Mouse (Mus musculus) heart, adult 2 months (tissue): ENCODE data around the gene Unc5a. TPM values are rescaled to one million over a fixed set of nuclear protein-coding genes. Genes with fewer than 3 reads are reported as not detected.

Experiments
- DNase-seq, 2 experiments: peaks; one replicate each; pipeline ENCODE4 v3.0.0; 2021
- H3K27ac ChIP-seq: fragments of 200-600 bp; 2 replicates; pipeline ENCODE4 v1.8.1; 2022
- H3K27me3 ChIP-seq: fragments of 200-500 bp; 2 replicates; pipeline ENCODE4 v1.6.1; 2012; ENCODE audit warnings: mild to moderate bottlenecking, low read length, inconsistent platforms, mixed read lengths; ENCODE audit not compliant: control insufficient read depth, insufficient read depth
- H3K36me3 ChIP-seq: fragments of 200-500 bp; 2 replicates; pipeline ENCODE4 v1.6.1; 2012; ENCODE audit warnings: low read length, inconsistent platforms; ENCODE audit not compliant: control insufficient read depth, insufficient read depth
- H3K4me1 ChIP-seq: fragments of 200-500 bp; 2 replicates; pipeline ENCODE4 v1.6.1; 2011; ENCODE audit warnings: low read length; ENCODE audit not compliant: control insufficient read depth, insufficient read depth
- H3K4me3 ChIP-seq: fragments of 200-600 bp; 2 replicates; pipeline ENCODE4 v1.8.1; 2022
- H3K79me2 ChIP-seq: fragments of 200-500 bp; replicated peaks from 2 replicates; pipeline ENCODE4 v1.6.1; 2012; ENCODE audit warnings: mild to moderate bottlenecking, inconsistent platforms, low read length, moderate library complexity, mixed read lengths; ENCODE audit not compliant: control insufficient read depth, insufficient read depth
- H3K9ac ChIP-seq: fragments of 200-500 bp; 2 replicates; pipeline ENCODE4 v1.6.1; 2012; ENCODE audit warnings: low read depth, mild to moderate bottlenecking, control low read depth, inconsistent platforms, low read length, mixed read lengths
- CTCF ChIP-seq: fragments of 200-600 bp; IDR thresholded peaks from 2 replicates; pipeline ENCODE4 v1.8.1; 2022; ENCODE audit warnings: antibody characterized with exemption, mild to moderate bottlenecking, moderate library complexity
- EP300 ChIP-seq: fragments of 200-500 bp; IDR thresholded peaks from 2 replicates; pipeline ENCODE4 v1.6.1; 2011; ENCODE audit warnings: low read depth, low read length, control low read depth; ENCODE audit not compliant: insufficient read depth
- POLR2A ChIP-seq: fragments of 200-500 bp; IDR thresholded peaks from 2 replicates; pipeline ENCODE4 v1.6.1; 2011; ENCODE audit warnings: mild to moderate bottlenecking, low read depth, low read length, control low read depth; ENCODE audit not compliant: insufficient read depth
- WGBS: fragments of 180-500 bp; shearing (Covaris S2); methylation state at CpG from one replicate; pipeline ENCODE4 v1.1.7; 2018; 5-methylcytosine and 5-hydroxymethylcytosine counted together
- intact Hi-C: fragments of 180-260 bp; cut with DNase I; formaldehyde crosslinking; loops from one replicate; pipeline ENCODE4 v1.15.1; 2025
- polyA plus RNA-seq: library from polyadenylated mRNA; depleted of rRNA; stranded (reverse); fragments of >200 nt; gene quantifications from 2 replicates; pipeline ENCODE4 v1.2.3, GENCODE M21; 2012
- total RNA-seq, 2 experiments: library from RNA; stranded (reverse); gene quantifications; 2 replicates each; pipeline ENCODE4 v1.2.3; 2021

Gene Unc5a
- total and polyA plus RNA-seq, 3 experiments: 0.57 to 1.2 (median 0.73) TPM

GRCm38 (mm10) chr13:54997568-54997967, 48.4 kb downstream of the Unc5a start:
- H3K27me3 ChIP-seq: no peaks in the 10 kb centered on the region
- no peaks in the 10 kb centered on the region for H3K36me3 ChIP-seq
- DNase-seq: no peak
- WGBS: 91% methylated on average over 8 of the region's 8 CpGs
- no peak for TF ChIP-seq CTCF
- no peak for TF ChIP-seq EP300
- no peak for TF ChIP-seq POLR2A
- H3K79me2 ChIP-seq: no peaks in the 10 kb centered on the region
- no peak overlapping the region for H3K4me3 ChIP-seq
- no peak overlapping the region for H3K27ac ChIP-seq
- no peaks in the 10 kb centered on the region; the same call in 1 of the 2 replicates for H3K4me1 ChIP-seq
- intact Hi-C loops: no loop called here
- H3K9ac ChIP-seq: no peak overlapping the region

- no peaks in the 10 kb centered on the region for H3K4me1 ChIP-seq
- TF ChIP-seq EP300: no peak
- TF ChIP-seq CTCF: no peak
- no peak for TF ChIP-seq POLR2A
- no peaks in the 10 kb centered on the region for H3K36me3 ChIP-seq
- WGBS: 69% methylated on average over 10 of the region's 10 CpGs
- H3K4me3 ChIP-seq: no peak overlapping the region
- H3K9ac ChIP-seq: no peak overlapping the region
- H3K27ac ChIP-seq: no peak overlapping the region
- no peak for DNase-seq
- no peaks in the 10 kb centered on the region for H3K79me2 ChIP-seq
- H3K27me3 ChIP-seq: no peaks in the 10 kb centered on the region
- intact Hi-C loops: no loop called here
Measured at GRCm38 (mm10) chr13:55000433-55000832, 51.2 kb downstream of the Unc5a start.

DNA sequence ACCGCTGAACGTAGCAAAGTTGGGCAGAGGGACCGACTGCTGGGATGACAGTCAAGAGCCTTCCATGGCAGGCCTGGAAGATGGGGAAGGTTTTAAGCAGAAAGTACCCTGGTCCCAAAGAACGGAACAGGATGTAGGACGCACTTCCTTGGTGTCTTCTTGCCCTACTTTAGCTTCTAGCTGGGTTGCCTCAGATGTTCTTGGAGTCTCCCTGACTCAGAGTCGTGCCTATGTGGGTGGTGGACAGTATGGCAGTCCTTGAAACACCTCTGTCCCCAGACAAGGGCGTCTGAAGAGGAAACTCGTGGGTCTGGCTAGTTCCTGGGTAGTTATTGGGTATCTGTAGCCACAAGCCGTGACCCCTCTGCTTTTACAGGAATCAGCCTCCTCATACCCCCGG, 52.9 kb downstream of the Unc5a start:
- intact Hi-C loops: no loop called here
- H3K4me1 ChIP-seq: no peaks in the 10 kb centered on the region
- TF ChIP-seq EP300: no peak
- TF ChIP-seq CTCF: no peak
- TF ChIP-seq POLR2A: no peak
- H3K27ac ChIP-seq: no peak overlapping the region
- H3K36me3 ChIP-seq: no peaks in the 10 kb centered on the region
- H3K27me3 ChIP-seq: no peaks in the 10 kb centered on the region
- DNase-seq: no peak
- H3K9ac ChIP-seq: no peak overlapping the region
- WGBS: 61% methylated on average over 10 of the region's 10 CpGs
- H3K4me3 ChIP-seq: no peak overlapping the region
- no peaks in the 10 kb centered on the region for H3K79me2 ChIP-seq

DNA sequence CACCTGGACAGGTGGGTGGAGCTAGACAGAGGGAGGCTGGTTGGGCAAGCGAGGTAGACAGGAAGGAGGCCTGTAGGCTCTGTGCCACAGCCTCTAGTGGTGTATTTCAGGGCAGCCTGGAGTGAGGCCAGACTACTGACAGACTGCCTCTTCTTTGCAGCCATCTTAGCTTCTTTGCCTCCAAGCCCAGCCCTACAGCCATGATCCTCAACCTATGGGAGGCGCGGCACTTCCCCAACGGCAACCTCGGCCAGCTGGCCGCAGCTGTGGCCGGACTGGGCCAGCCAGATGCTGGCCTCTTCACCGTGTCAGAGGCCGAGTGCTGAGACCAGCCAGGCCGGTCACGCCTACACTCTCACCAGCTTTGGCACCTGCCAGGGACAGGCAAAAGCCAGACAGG, 55.4 kb downstream of the Unc5a start:
- intact Hi-C loops: no loop called here
- Histone ChIP-seq H3K4me1 (no peaks in the 10 kb centered on the region), H3K36me3 (no peaks in the 10 kb centered on the region), H3K27me3 (no peaks in the 10 kb centered on the region), H3K9ac (no peak overlapping the region), H3K79me2 (no peaks in the 10 kb centered on the region), H3K27ac (no peak overlapping the region), H3K4me3 (no peak overlapping the region)
- WGBS: 72% methylated on average over 11 of the region's 11 CpGs
- TF ChIP-seq CTCF (no peak), POLR2A (no peak), EP300 (no peak)
- no peak for DNase-seq

DNA sequence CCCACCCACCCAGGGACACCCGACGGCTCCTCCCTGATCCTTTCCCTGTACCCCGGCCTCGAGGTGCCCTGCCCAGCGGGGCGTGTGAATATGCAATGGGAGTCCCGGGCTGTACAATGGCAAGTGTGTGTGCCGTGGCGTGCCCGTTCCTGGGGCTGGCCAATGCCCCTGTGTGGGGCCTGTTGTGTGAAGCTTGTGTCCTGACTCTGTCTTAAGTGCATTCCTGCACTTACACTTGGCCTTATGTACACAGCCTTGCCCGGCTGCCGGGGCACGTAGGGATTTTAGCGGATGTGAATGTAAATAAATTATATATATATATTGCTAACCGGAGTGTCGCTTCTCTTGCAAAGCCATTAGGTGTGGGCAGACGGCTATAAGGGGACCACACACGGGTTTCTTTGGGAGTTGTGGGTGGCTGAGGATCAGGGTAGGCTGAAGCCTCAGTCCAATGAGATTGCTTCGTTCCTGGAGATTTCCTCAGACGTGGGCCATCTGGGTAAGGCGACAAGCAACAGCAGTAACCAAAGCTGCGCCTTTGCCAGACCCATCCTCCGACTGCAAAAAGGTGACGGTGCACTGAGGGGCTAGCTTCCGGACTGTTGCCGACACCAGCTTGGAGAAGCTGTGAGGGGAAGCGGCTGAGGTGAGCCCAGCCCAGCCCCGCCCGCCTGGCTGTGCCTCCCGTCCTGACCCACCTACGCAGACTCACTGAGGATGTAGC, 56.6 kb downstream of the Unc5a start:
- TF ChIP-seq CTCF: no peak
- no peak for TF ChIP-seq EP300
- no peak for TF ChIP-seq POLR2A
- H3K27ac ChIP-seq: no peak overlapping the region
- no peaks in the 10 kb centered on the region for H3K27me3 ChIP-seq
- no peaks in the 10 kb centered on the region for H3K4me1 ChIP-seq
- intact Hi-C loops: no loop called here
- no peak for DNase-seq
- H3K79me2 ChIP-seq: no peaks in the 10 kb centered on the region
- H3K36me3 ChIP-seq: no peaks in the 10 kb centered on the region
- no peak overlapping the region for H3K4me3 ChIP-seq
- H3K9ac ChIP-seq: no peak overlapping the region
- WGBS: 79% methylated on average over 31 of the region's 31 CpGs

DNA sequence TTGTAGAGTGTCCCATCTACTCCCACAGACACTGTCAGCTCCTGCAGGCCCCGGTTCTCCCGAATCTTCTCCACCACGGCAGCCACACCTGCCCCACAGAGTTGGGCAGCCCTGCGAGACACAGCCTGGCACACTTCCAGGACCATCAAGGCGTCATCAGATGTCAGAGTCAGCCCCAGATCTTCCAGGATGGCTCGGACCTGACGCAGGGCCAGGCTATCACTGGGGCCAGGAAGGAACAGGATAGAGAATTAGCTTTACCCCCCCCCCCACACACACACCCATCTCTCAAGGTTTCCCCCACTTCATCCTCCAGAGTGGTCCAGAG, 57.2 kb downstream of the Unc5a start:
- no peak for DNase-seq
- Histone ChIP-seq H3K79me2 (no peaks in the 10 kb centered on the region), H3K9ac (no peak overlapping the region), H3K4me3 (no peak overlapping the region), H3K4me1 (no peaks in the 10 kb centered on the region), H3K27ac (no peak overlapping the region), H3K36me3 (no peaks in the 10 kb centered on the region), H3K27me3 (no peaks in the 10 kb centered on the region)
- no peak for TF ChIP-seq EP300
- no peak for TF ChIP-seq POLR2A
- no peak for TF ChIP-seq CTCF
- intact Hi-C loops: no loop called here
- WGBS: 66% methylated on average over 7 of the region's 7 CpGs
